Mouse (Mus musculus): ENCODE measurements around the gene Ntrk3. TPM values are rescaled to one million over a fixed set of nuclear protein-coding genes. Genes with fewer than 3 reads are reported as not detected.

Gene Ntrk3
- polyA plus RNA-seq, 1 experiment from 2014 or later, result 1.7 TPM

DNA sequence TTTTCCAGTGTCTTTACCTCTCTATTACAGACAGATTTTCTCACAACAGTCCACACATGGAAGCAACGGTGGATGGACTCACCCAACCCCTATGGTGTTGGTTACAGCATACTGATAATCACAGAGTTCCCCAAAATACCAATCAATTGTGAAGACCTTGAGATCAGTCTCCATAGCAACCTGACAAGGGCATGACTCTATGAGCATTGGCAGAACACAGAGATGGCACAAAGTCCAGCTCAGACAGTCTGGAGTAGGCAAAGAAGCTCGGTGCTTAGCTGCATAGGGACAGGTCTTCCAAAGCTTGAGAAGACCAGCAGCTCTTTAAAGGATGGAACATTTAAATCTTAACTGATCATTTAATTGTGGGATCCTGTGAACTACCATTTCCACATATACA, 447.6 kb downstream of the Ntrk3 start:
- Histone ChIP-seq H3K9ac (no peak overlapping the region), H3K4me1 (no peaks in the 10 kb centered on the region), H3K27ac (no peak overlapping the region), H3K27me3 (no peaks in the 10 kb centered on the region), H3K36me3 (no peaks in the 10 kb centered on the region), H3K4me3 (no peak overlapping the region), H3K9me3 (no peaks in the 10 kb centered on the region), H3K4me2 (no peak overlapping the region)
- no peak for ATAC-seq (ENCODE audit: insufficient number of reproducible peaks, insufficient read depth, low FRiP score, low TSS enrichment, low read depth)
- WGBS, result 81% methylated on average over 2 of the region's 2 CpGs

DNA sequence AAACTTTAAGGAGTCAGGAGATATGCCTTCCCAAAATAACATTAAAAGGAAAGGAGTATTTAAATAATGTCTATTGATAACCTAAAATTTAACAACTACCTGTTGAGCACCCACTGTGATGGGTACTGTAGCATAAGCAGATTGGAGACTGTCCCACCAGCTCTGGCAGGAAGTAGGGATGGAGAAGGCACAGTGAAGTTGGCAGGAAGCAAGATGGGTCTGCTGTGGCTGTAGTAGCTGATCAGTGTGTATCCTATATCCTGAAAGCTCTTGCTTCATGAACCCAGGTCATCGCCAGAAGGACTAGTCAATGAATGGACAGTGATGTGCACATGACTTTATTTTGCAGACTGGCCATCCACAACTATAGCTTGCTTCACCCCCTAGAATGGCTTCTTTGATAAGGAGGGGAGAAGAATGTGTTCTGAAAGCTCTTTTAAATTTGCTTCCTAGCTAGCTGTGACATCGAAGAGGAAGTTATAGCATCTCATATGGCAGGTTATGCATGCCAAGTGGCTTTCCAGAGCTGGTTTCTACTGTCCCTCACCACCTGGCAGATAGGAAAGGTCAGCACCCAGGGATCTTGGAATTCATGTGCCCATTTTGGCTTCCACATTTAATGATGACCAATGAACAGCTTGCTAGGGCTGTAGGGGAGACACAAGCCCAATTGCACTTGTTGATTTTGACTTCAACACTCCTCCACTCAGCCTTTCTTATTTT, 451.1 kb downstream of the Ntrk3 start:
- Histone ChIP-seq H3K36me3 (no peaks in the 10 kb centered on the region), H3K9ac (no peak overlapping the region), H3K9me3 (no peaks in the 10 kb centered on the region), H3K4me3 (no peak overlapping the region), H3K27ac (no peak overlapping the region), H3K4me1 (no peaks in the 10 kb centered on the region), H3K27me3 (no peaks in the 10 kb centered on the region), H3K4me2 (no peak overlapping the region)
- no peak for ATAC-seq (ENCODE audit: insufficient number of reproducible peaks, insufficient read depth, low FRiP score, low TSS enrichment, low read depth)
- WGBS, result 90% methylated on average over 2 of the region's 2 CpGs

DNA sequence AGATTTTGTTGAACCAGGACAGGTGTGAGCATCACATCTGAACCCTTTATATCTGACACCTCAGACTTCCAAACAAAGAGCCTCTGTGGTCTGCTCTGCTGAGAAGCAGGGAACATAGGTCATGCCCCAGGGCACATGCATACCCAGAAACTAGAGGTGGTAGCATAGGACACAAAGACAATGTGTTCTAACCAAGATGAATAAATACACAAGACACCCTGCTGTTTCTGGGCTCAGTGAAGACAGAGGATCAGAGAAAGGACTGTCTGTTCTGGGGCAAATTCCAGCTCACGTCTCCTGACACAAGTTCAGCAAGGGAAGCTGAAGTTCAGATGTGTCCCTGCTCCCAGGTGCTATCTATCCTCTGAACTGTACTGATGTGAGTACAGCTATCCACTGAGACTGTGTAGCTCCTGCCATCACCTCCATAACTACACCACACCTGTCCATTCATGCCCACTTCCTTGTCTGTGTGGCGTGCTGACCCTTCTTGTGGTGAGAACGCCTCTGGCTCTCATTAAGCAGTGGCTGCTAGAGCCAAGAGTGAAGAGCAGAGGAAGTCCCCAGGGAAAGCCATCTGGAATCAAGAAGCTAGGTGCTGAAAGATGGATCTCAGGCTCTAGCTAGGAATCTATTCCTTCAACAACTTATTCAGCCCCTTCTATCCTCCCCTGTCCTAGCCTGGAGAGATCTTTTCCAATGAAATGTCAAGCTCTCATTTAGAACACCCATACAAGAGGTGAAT, 468.1 kb downstream of the Ntrk3 start:
- WGBS, result 43% methylated on average over 3 of the region's 3 CpGs
- Histone ChIP-seq H3K27me3 (no peaks in the 10 kb centered on the region), H3K27ac (no peak overlapping the region), H3K4me3 (no peak overlapping the region), H3K9me3 (no peaks in the 10 kb centered on the region), H3K4me2 (no peak overlapping the region), H3K9ac (no peak overlapping the region), H3K4me1 (no peaks in the 10 kb centered on the region), H3K36me3 (no peaks in the 10 kb centered on the region)
- ATAC-seq (ENCODE audit: insufficient number of reproducible peaks, insufficient read depth, low FRiP score, low TSS enrichment, low read depth), result no peak

DNA sequence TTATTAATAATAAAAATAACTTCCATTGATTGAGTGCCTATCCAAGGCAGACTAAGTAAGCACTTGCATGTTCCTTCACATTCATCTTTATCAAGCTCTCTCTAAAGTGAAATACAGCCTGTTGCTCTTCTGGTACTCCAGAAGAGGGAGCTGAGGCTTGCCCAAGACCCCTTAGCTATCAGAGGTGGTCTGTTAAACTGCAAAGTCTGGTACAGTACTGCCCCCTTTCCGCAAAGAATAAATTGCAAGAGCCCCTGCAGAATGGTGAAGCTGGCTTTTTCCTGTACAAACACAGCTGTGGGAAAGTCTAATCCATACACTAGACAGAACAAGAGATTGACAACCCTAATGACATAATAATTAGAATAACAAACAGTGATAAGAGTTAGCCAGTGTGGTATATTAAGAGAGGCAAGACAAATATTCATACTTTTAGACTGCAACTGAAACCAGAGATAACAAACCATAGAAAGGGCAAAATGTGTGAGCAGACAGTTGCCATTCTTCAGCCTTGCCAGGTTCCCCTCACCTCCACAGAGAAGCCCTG, 470.3 kb downstream of the Ntrk3 start:
- H3K4me1 ChIP-seq, result no peaks in the 10 kb centered on the region
- ATAC-seq (ENCODE audit: insufficient number of reproducible peaks, insufficient read depth, low FRiP score, low TSS enrichment, low read depth), result no peak
- no peak overlapping the region for H3K4me3 ChIP-seq
- WGBS, result 7% methylated on average over 1 of the region's 1 CpGs
- H3K27ac ChIP-seq, result no peak overlapping the region
- no peak overlapping the region for H3K9ac ChIP-seq
- H3K9me3 ChIP-seq, result no peaks in the 10 kb centered on the region
- H3K27me3 ChIP-seq, result no peaks in the 10 kb centered on the region
- H3K36me3 ChIP-seq, result no peaks in the 10 kb centered on the region
- H3K4me2 ChIP-seq, result no peak overlapping the region

DNA sequence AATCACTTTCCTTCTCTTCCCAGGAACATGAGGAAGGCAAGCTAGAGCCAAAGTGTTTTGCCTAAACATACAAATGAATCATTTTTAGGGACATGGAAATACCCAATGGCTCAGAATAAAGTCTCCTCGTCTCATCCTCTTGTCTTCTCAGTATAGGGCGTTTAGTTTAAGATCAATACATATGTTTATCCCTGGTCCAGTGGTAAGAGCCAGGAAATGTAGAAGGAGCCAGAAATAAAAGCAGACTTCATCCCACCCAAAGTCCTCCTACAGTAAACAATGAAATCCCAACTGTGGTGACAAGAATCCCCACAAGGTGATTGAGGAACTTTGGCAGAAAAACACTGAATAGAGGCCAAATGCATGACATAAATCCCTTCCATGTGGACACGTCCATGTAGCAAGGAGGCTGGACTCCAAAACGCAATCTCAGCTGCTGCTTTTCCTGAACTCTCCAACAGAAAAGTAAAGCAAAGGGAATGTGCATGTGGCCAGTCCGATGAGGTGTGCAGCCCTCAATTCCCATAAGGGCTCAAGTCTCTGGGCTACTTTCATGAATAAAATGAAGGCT, 473.3 kb downstream of the Ntrk3 start:
- Histone ChIP-seq H3K9ac (no peak overlapping the region), H3K4me3 (no peak overlapping the region), H3K4me2 (no peak overlapping the region), H3K36me3 (no peaks in the 10 kb centered on the region), H3K27me3 (no peaks in the 10 kb centered on the region), H3K4me1 (no peaks in the 10 kb centered on the region), H3K27ac (no peak overlapping the region), H3K9me3 (no peaks in the 10 kb centered on the region)
- ATAC-seq (ENCODE audit: insufficient number of reproducible peaks, insufficient read depth, low FRiP score, low TSS enrichment, low read depth), result no peak
- 77% methylated on average over 5 of the region's 5 CpGs for WGBS

DNA sequence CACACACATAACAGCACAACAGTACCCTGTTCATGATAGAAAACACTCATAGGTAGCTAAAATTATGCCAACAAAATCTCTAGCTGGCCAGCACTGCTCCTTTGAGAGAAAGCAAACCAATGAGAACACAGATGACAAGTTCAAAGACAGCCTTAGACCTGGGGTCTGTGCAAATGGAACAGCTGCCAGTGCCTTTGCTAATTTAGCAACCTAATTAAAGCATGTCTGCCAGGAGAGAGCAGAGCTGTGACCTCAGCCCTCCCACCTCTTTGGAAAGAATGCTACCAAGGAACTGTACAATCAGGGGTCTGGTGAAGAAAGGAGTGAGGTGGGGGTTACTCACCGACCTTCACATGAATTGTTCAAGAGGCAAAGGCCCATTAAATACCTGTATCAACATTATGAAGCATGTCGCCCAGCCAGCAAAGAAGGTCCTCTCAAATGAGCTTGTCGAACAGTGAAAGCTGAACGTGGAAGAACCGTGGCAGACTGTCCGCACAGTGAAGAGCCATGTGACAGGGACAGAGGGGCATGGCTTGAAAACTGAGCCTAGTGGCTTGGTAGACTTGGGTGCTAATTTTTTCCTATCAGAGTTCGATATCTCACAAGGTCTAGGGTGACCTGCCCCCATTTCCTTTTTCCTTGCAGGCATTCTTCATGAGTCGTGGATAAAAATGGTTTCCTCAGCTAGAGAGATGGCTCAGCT, 476.2 kb downstream of the Ntrk3 start:
- no peak overlapping the region for H3K9ac ChIP-seq
- no peaks in the 10 kb centered on the region for H3K27me3 ChIP-seq
- no peaks in the 10 kb centered on the region for H3K4me1 ChIP-seq
- ATAC-seq (ENCODE audit: insufficient number of reproducible peaks, insufficient read depth, low FRiP score, low TSS enrichment, low read depth), result no peak
- no peak overlapping the region for H3K4me3 ChIP-seq
- 79% methylated on average over 8 of the region's 8 CpGs for WGBS
- H3K9me3 ChIP-seq, result no peaks in the 10 kb centered on the region
- no peaks in the 10 kb centered on the region for H3K36me3 ChIP-seq
- no peak overlapping the region for H3K4me2 ChIP-seq
- no peak overlapping the region for H3K27ac ChIP-seq

DNA sequence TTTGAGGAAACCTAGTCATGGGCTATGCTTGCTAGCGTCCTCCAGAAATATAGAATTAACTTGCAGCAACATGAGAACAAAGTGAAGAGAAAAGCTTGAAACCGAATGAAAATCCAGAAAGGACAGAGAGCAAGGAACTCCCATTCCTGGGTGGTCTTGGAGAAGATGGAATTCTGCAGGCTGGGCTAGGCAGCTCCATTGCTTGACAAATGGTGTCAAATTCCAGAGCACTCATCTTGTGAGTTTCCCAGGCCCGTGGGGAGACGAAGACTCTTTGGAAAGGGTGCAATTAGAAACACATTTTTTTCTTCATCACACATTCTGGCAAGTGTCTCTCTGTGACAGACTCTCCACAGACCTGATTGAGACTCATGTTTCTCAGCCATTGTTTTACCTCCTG, 479.7 kb downstream of the Ntrk3 start:
- no peak for ATAC-seq (ENCODE audit: insufficient number of reproducible peaks, insufficient read depth, low FRiP score, low TSS enrichment, low read depth)
- WGBS, result 23% methylated on average over 4 of the region's 4 CpGs
- Histone ChIP-seq H3K9ac (no peak overlapping the region), H3K27ac (no peak overlapping the region), H3K4me1 (no peaks in the 10 kb centered on the region), H3K4me2 (no peak overlapping the region), H3K27me3 (no peaks in the 10 kb centered on the region), H3K4me3 (no peak overlapping the region), H3K36me3 (no peaks in the 10 kb centered on the region), H3K9me3 (no peaks in the 10 kb centered on the region)

DNA sequence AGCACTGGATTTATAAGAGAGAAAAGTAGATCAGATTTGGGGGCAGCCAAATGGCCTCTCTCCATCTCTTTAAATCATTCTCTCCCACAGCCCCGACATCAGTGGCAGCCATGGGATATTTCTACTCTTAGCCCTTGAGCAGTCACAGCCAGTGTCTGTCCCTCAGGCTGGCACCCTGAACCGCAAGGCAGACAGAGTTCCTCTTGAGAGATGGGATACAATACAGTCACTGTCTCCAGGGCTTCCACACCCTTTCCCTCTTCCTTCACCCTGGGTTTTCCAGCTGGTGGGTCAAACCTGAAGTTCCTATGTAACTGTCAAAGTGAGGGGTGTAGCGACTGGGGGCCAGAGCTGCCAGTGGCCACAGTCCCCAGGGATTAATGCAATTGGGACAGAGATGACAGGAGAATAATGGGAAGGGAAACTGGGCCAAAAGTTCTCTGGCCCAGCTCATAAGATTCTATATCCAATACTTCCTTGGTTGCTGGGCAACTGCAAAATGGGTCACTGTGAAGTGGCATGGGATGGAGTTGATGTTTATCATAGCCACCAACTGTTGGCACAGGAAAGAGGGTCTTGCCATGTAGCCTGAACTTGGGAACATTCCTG, 483.9 kb downstream of the Ntrk3 start:
- Histone ChIP-seq H3K9ac (no peak overlapping the region), H3K36me3 (no peaks in the 10 kb centered on the region), H3K4me1 (no peaks in the 10 kb centered on the region), H3K4me2 (no peak overlapping the region), H3K27me3 (no peaks in the 10 kb centered on the region), H3K4me3 (no peak overlapping the region), H3K9me3 (no peaks in the 10 kb centered on the region), H3K27ac (no peak overlapping the region)
- WGBS, result 63% methylated on average over 3 of the region's 3 CpGs
- no peak for ATAC-seq (ENCODE audit: insufficient number of reproducible peaks, insufficient read depth, low FRiP score, low TSS enrichment, low read depth)

DNA sequence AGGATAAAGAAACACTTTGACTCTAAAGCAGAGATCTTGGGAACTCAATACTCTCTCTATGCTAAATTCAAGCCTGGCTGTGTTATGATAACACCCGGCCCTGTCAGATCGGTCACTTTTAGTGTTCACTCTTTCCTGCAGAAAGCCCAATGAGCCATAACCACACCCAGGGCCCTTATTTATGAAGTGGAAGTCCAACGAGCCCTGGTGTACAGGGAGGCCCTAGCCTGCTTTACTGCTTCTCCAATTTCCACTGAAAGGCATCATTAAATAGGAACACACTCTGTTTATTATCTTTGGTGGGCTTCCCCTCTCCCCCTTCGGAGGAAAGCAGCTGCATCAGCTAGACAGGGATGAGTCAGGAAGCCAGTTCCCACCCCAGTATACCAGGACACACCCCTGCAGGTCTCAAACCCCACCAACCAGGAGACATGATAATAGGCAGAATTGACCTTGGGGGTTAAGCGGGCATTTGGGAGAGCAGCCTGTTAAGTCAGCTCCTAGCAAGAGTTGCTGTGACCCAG, 489.6 kb downstream of the Ntrk3 start:
- no peak for ATAC-seq (ENCODE audit: insufficient number of reproducible peaks, insufficient read depth, low FRiP score, low TSS enrichment, low read depth)
- Histone ChIP-seq H3K27ac (no peak overlapping the region), H3K27me3 (no peaks in the 10 kb centered on the region), H3K4me3 (no peak overlapping the region), H3K36me3 (no peaks in the 10 kb centered on the region), H3K9me3 (no peaks in the 10 kb centered on the region), H3K4me2 (no peak overlapping the region), H3K9ac (no peak overlapping the region), H3K4me1 (no peaks in the 10 kb centered on the region)
- 70% methylated on average over 5 of the region's 5 CpGs for WGBS

DNA sequence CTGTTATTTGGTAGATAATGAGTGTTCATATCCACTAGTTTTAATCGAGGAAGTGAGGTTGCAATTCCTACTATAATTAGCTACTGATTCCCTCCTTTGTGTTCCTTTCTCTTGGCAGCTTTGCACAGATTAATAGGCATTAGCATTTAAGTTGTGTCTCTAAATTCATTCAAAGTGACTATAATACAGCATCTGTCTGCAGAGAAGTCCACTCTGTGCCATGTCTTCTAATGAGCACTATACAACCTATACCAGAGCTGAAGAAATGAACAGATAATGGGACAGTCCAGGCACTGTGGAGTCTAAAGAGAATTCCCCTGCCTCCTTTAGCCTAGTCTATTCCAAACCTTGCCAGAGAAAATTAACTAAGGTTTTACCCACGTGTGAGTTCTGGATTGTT, 498.8 kb downstream of the Ntrk3 start:
- Histone ChIP-seq H3K4me1 (no peaks in the 10 kb centered on the region), H3K4me3 (no peak overlapping the region), H3K9ac (no peak overlapping the region), H3K27me3 (no peaks in the 10 kb centered on the region), H3K9me3 (no peaks in the 10 kb centered on the region), H3K4me2 (no peak overlapping the region), H3K36me3 (no peaks in the 10 kb centered on the region), H3K27ac (no peak overlapping the region)
- no peak for ATAC-seq (ENCODE audit: insufficient number of reproducible peaks, insufficient read depth, low FRiP score, low TSS enrichment, low read depth)
- WGBS, result 62% methylated on average over 2 of the region's 2 CpGs

DNA sequence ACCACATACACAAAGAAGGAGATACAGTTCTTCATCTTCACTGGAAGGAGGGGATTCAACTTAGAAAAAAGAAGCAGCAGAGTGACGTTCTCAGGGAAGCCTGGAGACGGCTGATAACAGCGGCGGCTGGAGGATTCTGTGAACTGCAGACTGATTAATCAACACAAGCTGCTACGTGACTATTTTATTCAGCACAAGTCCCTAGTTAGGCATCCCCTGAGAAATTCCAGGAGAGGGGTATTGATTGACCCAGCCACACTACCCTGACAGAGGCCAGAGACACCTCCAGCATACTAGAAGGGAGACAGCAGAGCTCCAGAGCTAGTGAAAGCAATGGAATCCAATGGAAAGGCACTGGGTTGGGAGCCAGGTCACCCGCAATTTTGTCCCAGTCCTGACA, 516.1 kb downstream of the Ntrk3 start:
- no peaks in the 10 kb centered on the region for H3K9me3 ChIP-seq
- no peak overlapping the region for H3K4me2 ChIP-seq
- H3K27me3 ChIP-seq, result no peaks in the 10 kb centered on the region
- no peak for ATAC-seq (ENCODE audit: insufficient number of reproducible peaks, insufficient read depth, low FRiP score, low TSS enrichment, low read depth)
- WGBS, result 69% methylated on average over 6 of the region's 6 CpGs
- H3K36me3 ChIP-seq, result no peaks in the 10 kb centered on the region
- no peak overlapping the region for H3K4me3 ChIP-seq
- no peak overlapping the region for H3K9ac ChIP-seq
- H3K4me1 ChIP-seq, result no peaks in the 10 kb centered on the region
- H3K27ac ChIP-seq, result no peak overlapping the region
